23 mouse cellular contexts compared by ENCODE assay signal in genomic region chr11:116354521-116354920, GRCm38 (mm10). TPM values are rescaled to one million over a fixed set of nuclear protein-coding genes. Genes with fewer than 3 reads are reported as not detected.
A peak's percentile ranks its signal among the peaks of the same experiment; 100 is the strongest.
DNase-seq lines count a peak whose midpoint lies in the region; ATAC-seq and TF ChIP-seq lines count a peak whose summit lies in the region.
"Had no signal": no experiment of that assay in that cellular context is flagged by ENCODE, and none has a peak within 500 bp of the region (broad histone marks: within the 10 kb centered on the region; RNA-seq: fewer than 3 reads in every experiment).

No protein-coding gene starts in this region.

- 0 out of 2 replicates have a peak, but pooled peaks have one; percentile 29 for TF ChIP-seq CTCF in thymus, adult 2 months (IDR thresholded peaks at IDR 0.05; ENCODE audit: borderline replicate concordance, control insufficient read depth, extremely low read depth, insufficient read depth, low read length, poor library complexity)

- no peak for DNase-seq in heart, adult 18-20 months
- no peak for DNase-seq in midbrain, embryonic 11.5 days (ENCODE audit: low spot score, missing footprints)
- peak; percentile 61 for DNase-seq in thymus, adult 2 months
- DNase-seq in thymus, postnatal 4 days: peak; percentile 69
- DNase-seq in cerebellum, adult 8-10 months: no peak
- DNase-seq in gastrocnemius, postnatal 14 days: no peak
- DNase-seq: cerebellum, adult 11-12 months; cerebellum, postnatal 25 days; embryo, embryonic 11 days; heart, postnatal 10 days; kidney, adult 2 months; right cerebral cortex, adult 18-20 months had no signal

- H3K4me1 ChIP-seq in heart, embryonic 12.5 days (replicated peaks): peaks cover 10% of the 10 kb centered on the region; the same call in 1 of the 2 replicates
- no peaks in the 10 kb centered on the region for H3K4me1 ChIP-seq in midbrain, embryonic 13.5 days (replicated peaks)
- H3K4me1 ChIP-seq in midbrain, embryonic 11.5 days (ENCODE audit: control insufficient read depth, insufficient read depth, low read length): no peaks in the 10 kb centered on the region
- H3K4me1 ChIP-seq in thymus, adult 2 months (replicated peaks; ENCODE audit: control insufficient read depth, insufficient read depth, low read length): peaks cover 18% of the 10 kb centered on the region
- H3K4me1 ChIP-seq: embryonic facial prominence, embryonic 13.5 days; stomach, embryonic 15.5 days had no signal

- H3K4me2 ChIP-seq in heart, embryonic 12.5 days: 0 out of 2 replicates have a peak overlapping the region, but pooled peaks have one; percentile 16
- H3K4me2 ChIP-seq in midbrain, embryonic 13.5 days (replicated peaks): no peak overlapping the region
- H3K4me2 ChIP-seq in midbrain, embryonic 11.5 days: no peak overlapping the region
- H3K4me2 ChIP-seq: embryonic facial prominence, embryonic 13.5 days; forebrain, embryonic 13.5 days; hindbrain, embryonic 13.5 days; stomach, embryonic 15.5 days had no signal

- H3K36me3 ChIP-seq in heart, embryonic 12.5 days: peaks cover 23% of the 10 kb centered on the region
- H3K36me3 ChIP-seq in midbrain, embryonic 13.5 days: peaks cover 85% of the 10 kb centered on the region
- H3K36me3 ChIP-seq in midbrain, embryonic 11.5 days (ENCODE audit: control insufficient read depth, insufficient read depth, low read length): 0 out of 2 replicates have a peak, but pooled peaks cover 3% of the 10 kb centered on the region
- H3K36me3 ChIP-seq in thymus, adult 2 months (ENCODE audit: control insufficient read depth, insufficient read depth, low read length): peaks cover 41% of the 10 kb centered on the region

- no peaks in the 10 kb centered on the region for H3K27me3 ChIP-seq in heart, embryonic 12.5 days (replicated peaks)
- H3K27me3 ChIP-seq in midbrain, embryonic 13.5 days: no peaks in the 10 kb centered on the region
- H3K27me3 ChIP-seq in midbrain, embryonic 11.5 days (ENCODE audit: control insufficient read depth, insufficient read depth, low read length): no peaks in the 10 kb centered on the region
- no peaks in the 10 kb centered on the region for H3K27me3 ChIP-seq in thymus, adult 2 months (ENCODE audit: control insufficient read depth, insufficient read depth, low read length)
- H3K27me3 ChIP-seq: embryonic facial prominence, embryonic 13.5 days; forebrain, embryonic 13.5 days; hindbrain, embryonic 13.5 days; stomach, embryonic 15.5 days had no signal

- H3K9me3 ChIP-seq in heart, embryonic 12.5 days (replicated peaks): peaks cover 7% of the 10 kb centered on the region
- 0 out of 2 replicates have a peak, but pooled peaks cover 2% of the 10 kb centered on the region for H3K9me3 ChIP-seq in midbrain, embryonic 13.5 days
- H3K9me3 ChIP-seq in midbrain, embryonic 11.5 days (ENCODE audit: control insufficient read depth, low read length): no peaks in the 10 kb centered on the region
- H3K9me3 ChIP-seq: hindbrain, embryonic 13.5 days; stomach, embryonic 15.5 days had no signal

- intact Hi-C loops in gastrocnemius, postnatal 14 days (cut with DNase I; ENCODE audit: low total_unique reads): no loop called here

- no peak overlapping the region for H3K27ac ChIP-seq in heart, embryonic 12.5 days (ENCODE audit: poor library complexity, severe bottlenecking)
- H3K27ac ChIP-seq in midbrain, embryonic 13.5 days: no peak overlapping the region
- no peak overlapping the region for H3K27ac ChIP-seq in midbrain, embryonic 11.5 days (ENCODE audit: low read depth, low read length)
- peak overlapping the region; percentile 31; the same call in 1 of the 2 replicates for H3K27ac ChIP-seq in thymus, adult 2 months (ENCODE audit: control insufficient read depth, insufficient read depth, low read length)
- H3K27ac ChIP-seq: embryonic facial prominence, embryonic 13.5 days; forebrain, embryonic 13.5 days; hindbrain, embryonic 13.5 days; kidney, postnatal 0 days; left cerebral cortex, adult 2 months; macrophage; stomach, embryonic 15.5 days had no signal

- WGBS in heart, embryonic 12.5 days: 40% methylated on average over 17 of the region's 17 CpGs
- WGBS in midbrain, embryonic 13.5 days: 33% methylated on average over 17 of the region's 17 CpGs
- WGBS in midbrain, embryonic 11.5 days: 38% methylated on average over 17 of the region's 17 CpGs
- 46% methylated on average over 17 of the region's 17 CpGs for WGBS in thymus, adult 2 months

- H3K9ac ChIP-seq in heart, embryonic 12.5 days: no peak overlapping the region
- H3K9ac ChIP-seq in midbrain, embryonic 13.5 days (replicated peaks): 0 out of 2 replicates have a peak overlapping the region, but pooled peaks have one; percentile 40
- no peak overlapping the region for H3K9ac ChIP-seq in midbrain, embryonic 11.5 days (ENCODE audit: low read length)
- H3K9ac ChIP-seq: embryonic facial prominence, embryonic 13.5 days; forebrain, embryonic 13.5 days; hindbrain, embryonic 13.5 days; stomach, embryonic 15.5 days had no signal

- H3K4me3 ChIP-seq in heart, embryonic 12.5 days: no peak overlapping the region
- no peak overlapping the region for H3K4me3 ChIP-seq in midbrain, embryonic 13.5 days (replicated peaks)
- no peak overlapping the region for H3K4me3 ChIP-seq in midbrain, embryonic 11.5 days (ENCODE audit: low read depth, low read length)
- no peak overlapping the region for H3K4me3 ChIP-seq in thymus, adult 2 months (ENCODE audit: control insufficient read depth, insufficient read depth, low read length)
- H3K4me3 ChIP-seq: embryonic facial prominence, embryonic 13.5 days; erythroblast, embryonic 14.5 days; forebrain, embryonic 13.5 days; hindbrain, embryonic 13.5 days; left cerebral cortex, adult 2 months; stomach, embryonic 15.5 days had no signal

- 0 out of 2 replicates have a peak, but pooled peaks have one; percentile 39 for ATAC-seq in heart, embryonic 12.5 days (ENCODE audit: insufficient number of reproducible peaks, low FRiP score)
- ATAC-seq in midbrain, embryonic 13.5 days: no peak
- no peak for ATAC-seq in midbrain, embryonic 11.5 days (ENCODE audit: low FRiP score)
- ATAC-seq: forebrain, embryonic 13.5 days; lung, postnatal 0 days had no signal

- TF ChIP-seq POLR2A in thymus, adult 2 months (IDR thresholded peaks at IDR 0.05; ENCODE audit: control insufficient read depth, extremely low read depth, insufficient read depth, low read length, poor library complexity): no peak

RNA-seq across cellular contexts. Expression of gene Foxj1, which starts 19.3 kb away (rescaled TPM):
- polyA plus RNA-seq in heart, embryonic 12.5 days (2016; fragmentation: Nextera tagmentation; extraction: Ambion mirVana): 0.15 and 0.40 TPM in 2 replicates
- total RNA-seq in heart, adult 18-20 months (2021): 1 to 10 TPM in 1 of 2 experiments, not detected in 1; 2.2 TPM
- 6.2 and 12.4 TPM in 2 replicates for polyA plus RNA-seq in midbrain, embryonic 13.5 days (2015; fragmentation: Nextera tagmentation; extraction: Ambion mirVana)
- 3.5 and 3.8 TPM in 2 replicates for polyA plus RNA-seq in midbrain, embryonic 11.5 days (2014; fragmentation: Nextera tagmentation; extraction: Ambion mirVana)
- 6.9 TPM in 2 replicates for polyA plus RNA-seq in thymus, adult 2 months (2012; rRNA removed)
- total RNA-seq in gastrocnemius, postnatal 14 days (2021): under 1 TPM; 0.22 to 0.27 TPM
- total RNA-seq: heart, postnatal 10 days had no signal
- polyA plus RNA-seq: macrophage had no signal

RNA-seq across cellular contexts. Expression of gene Exoc7, which starts 47.5 kb away (rescaled TPM):
- polyA plus RNA-seq in heart, embryonic 12.5 days (2016; fragmentation: Nextera tagmentation; extraction: Ambion mirVana): 47.8 and 51.3 TPM in 2 replicates
- total RNA-seq in heart, adult 18-20 months (2021): 10 to 100 TPM; 50.2 to 55.4 TPM
- polyA plus RNA-seq in midbrain, embryonic 13.5 days (2015; fragmentation: Nextera tagmentation; extraction: Ambion mirVana): 92.0 and 104 TPM in 2 replicates
- 59.9 and 61.3 TPM in 2 replicates for polyA plus RNA-seq in midbrain, embryonic 11.5 days (2014; fragmentation: Nextera tagmentation; extraction: Ambion mirVana)
- 50.7 and 51.6 TPM in 2 replicates for polyA plus RNA-seq in thymus, adult 2 months (2012; rRNA removed)
- 10 to 100 TPM; 61.9 to 62.3 TPM for total RNA-seq in gastrocnemius, postnatal 14 days (2021)

RNA-seq across cellular contexts. Expression of gene Rnf157, which starts 58.3 kb away (rescaled TPM):
- 11.0 and 12.3 TPM in 2 replicates for polyA plus RNA-seq in heart, embryonic 12.5 days (2016; fragmentation: Nextera tagmentation; extraction: Ambion mirVana)
- total RNA-seq in heart, adult 18-20 months (2021): 1 to 10 TPM; 5.8 to 7.2 TPM
- polyA plus RNA-seq in midbrain, embryonic 13.5 days (2015; fragmentation: Nextera tagmentation; extraction: Ambion mirVana): 25.7 and 31.3 TPM in 2 replicates
- 17.8 and 18.1 TPM in 2 replicates for polyA plus RNA-seq in midbrain, embryonic 11.5 days (2014; fragmentation: Nextera tagmentation; extraction: Ambion mirVana)
- 98.7 and 119 TPM in 2 replicates for polyA plus RNA-seq in thymus, adult 2 months (2012; rRNA removed)
- total RNA-seq in gastrocnemius, postnatal 14 days (2021): 10 to 100 TPM; 38.3 to 48.7 TPM
- polyA plus RNA-seq: erythroblast, embryonic 14.5 days had no signal

Comparison
In these comparisons a context has a peak if more than half of its experiments do, and no peak if none do; other contexts are left out.
1. DNase-seq: peak in thymus, adult 2 months (single experiment) and thymus, postnatal 4 days (single experiment); none in heart, adult 18-20 months (0 of 2), midbrain, embryonic 11.5 days (single experiment), cerebellum, adult 8-10 months (single experiment) and gastrocnemius, postnatal 14 days (single experiment).